Mouse (Mus musculus): ENCODE results near the gene Rab23.

The Rab23 gene

GRCm38 (mm10) chr1:33719733-33720225 lies at the start of gene Rab23:
TSS of gene Rab23 (plus strand) at chr1:33719887.
- DNase-seq (ENCODE audit: low spot score): peak; percentile 58

DNA sequence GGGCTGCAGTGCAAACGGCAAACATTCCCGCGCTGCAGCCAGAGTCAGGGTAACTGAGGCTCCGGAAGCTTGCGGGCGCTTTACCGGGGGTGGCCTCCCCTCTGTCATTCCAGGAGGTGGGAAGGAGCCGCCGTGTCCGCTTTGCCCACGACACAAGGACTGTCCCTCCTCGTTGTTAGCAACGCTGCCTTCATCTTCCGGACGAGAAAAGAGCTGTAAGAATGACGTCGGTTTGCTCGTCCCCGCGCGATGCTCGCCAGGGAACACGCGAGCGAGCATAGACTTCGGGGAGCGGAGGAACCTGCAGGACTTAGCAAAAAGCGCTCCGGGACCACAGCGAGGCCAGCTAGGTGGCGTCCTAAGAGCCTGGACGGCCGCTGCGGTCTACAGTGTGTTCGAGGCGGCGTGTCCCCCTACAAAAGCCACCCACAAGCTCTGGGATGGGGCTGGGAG lies 49.5 kb upstream of the Rab23 start:
- peak; percentile 7 for DNase-seq (ENCODE audit: low spot score)

DNA sequence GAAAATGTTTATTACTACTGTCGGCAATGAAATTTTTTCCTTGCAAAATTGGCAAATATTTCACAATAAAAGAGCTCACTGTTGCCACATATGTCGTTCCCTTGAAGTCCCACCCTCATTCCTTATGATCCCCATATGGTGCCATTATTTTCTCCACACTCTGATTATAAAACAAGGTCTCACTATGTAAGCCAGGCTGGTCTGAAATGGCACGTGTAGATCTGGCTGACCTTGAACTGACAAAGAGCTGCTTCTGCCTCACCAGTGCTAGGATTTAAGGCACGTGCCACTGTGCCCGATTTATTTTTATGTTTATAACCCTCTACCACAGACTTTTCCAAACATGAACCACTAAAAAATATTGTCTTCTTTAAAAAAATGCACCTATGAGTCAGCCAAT lies 48.2 kb upstream of the Rab23 start:
- DNase-seq (ENCODE audit: low spot score): no peak

- DNase-seq (ENCODE audit: low spot score): no peak
Measured at GRCm38 (mm10) chr1:33672083-33672482, 47.6 kb upstream of the Rab23 start.

GRCm38 (mm10) chr1:33672514-33672913 lies 47.2 kb upstream of the Rab23 start:
- DNase-seq (ENCODE audit: low spot score): no peak

DNA sequence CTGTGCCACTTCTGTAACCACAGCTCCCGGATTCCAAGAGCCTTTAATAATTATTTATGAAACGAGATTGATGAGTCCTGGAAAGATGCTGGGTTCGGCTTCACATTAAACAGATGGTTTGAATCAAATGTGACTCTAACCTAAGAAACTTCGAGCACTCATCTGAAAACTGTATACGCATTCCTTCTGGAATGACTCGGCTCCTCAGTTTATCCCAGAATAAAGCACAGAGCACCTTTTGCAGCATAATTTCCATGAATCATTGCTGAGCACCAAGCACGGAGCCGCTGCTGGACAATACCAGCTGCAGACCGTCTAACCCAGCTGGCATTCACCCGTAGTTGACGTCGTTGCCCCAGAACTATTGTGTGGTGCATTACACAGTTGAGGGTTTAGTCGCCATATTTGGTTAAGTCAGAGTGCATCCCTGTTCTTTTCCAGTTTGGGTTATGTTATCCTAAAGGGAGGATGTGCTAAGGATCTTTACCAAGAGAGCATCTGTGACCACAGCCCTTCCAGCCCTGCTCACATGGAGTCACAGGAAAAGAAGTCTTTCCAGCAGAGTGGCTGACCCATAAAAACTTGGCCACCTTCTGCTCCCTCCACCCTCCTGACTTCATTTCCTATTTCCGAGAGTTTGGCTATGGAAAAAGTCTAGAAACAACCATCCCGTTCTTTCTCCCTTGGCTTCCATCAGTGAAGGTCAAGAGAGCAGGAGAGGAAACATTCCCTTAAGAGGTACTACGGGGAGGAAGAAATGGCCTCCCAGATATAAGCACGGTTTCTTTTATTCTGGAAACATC lies 46.3 kb upstream of the Rab23 start:
- DNase-seq (ENCODE audit: low spot score): no peak

DNA sequence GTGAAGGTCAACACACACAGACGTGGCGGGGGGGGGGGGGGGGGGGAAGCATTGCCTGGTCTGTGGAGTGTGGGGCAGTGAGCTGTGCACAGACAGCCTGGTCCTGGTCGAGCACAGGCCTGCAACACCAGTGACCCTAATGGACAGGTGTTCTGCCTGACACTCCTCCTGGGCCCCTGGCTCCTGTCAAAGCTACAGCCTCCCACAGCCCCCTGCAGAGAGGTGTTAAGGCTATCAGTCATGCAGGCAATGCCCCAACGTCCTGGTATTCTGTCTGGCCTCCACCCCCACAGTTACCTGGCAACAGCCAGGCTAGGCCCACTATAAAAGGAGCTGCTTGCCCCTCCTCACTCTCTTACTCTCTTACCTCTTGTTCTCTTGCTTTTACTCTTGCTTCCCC lies 39.3 kb upstream of the Rab23 start:
- no peak for DNase-seq (ENCODE audit: low spot score)

GRCm38 (mm10) chr1:33680890-33681289 lies 38.8 kb upstream of the Rab23 start:
- no peak for DNase-seq (ENCODE audit: low spot score)

- DNase-seq (ENCODE audit: low spot score): no peak
Measured at GRCm38 (mm10) chr1:33684459-33684858, 35.2 kb upstream of the Rab23 start.

DNA sequence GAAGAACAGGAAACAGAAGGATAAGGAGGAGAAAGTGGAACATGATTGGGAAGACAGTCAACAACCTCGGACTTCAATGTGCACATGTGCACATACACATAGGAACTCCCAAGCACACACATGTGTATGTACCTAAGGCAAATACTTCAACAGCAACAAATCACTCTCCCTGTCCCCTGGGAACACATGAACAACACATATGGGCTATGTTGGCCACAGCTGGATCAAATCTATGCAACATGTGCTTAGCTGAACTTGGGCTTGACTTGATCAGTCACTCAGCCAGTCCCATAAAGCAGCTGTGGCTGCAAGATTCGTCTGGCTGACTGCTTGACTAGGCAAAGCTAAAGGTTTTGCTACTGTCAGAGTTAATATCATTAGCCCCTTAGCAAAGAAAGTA lies 30.9 kb upstream of the Rab23 start:
- no peak for DNase-seq (ENCODE audit: low spot score)

- no peak for DNase-seq (ENCODE audit: low spot score)
Measured at GRCm38 (mm10) chr1:33689446-33690086, 30.1 kb upstream of the Rab23 start.

GRCm38 (mm10) chr1:33690087-33690448 lies 29.6 kb upstream of the Rab23 start:
- DNase-seq (ENCODE audit: low spot score): no peak

- DNase-seq (ENCODE audit: low spot score): no peak
Measured at GRCm38 (mm10) chr1:33693893-33694292, 25.8 kb upstream of the Rab23 start.

- DNase-seq (ENCODE audit: low spot score): no peak
Measured at GRCm38 (mm10) chr1:33696016-33696415, 23.7 kb upstream of the Rab23 start.

GRCm38 (mm10) chr1:33701244-33701643 lies 18.4 kb upstream of the Rab23 start:
- no peak for DNase-seq (ENCODE audit: low spot score)

- no peak for DNase-seq (ENCODE audit: low spot score)
Measured at GRCm38 (mm10) chr1:33709615-33710014, 10.1 kb upstream of the Rab23 start.

DNA sequence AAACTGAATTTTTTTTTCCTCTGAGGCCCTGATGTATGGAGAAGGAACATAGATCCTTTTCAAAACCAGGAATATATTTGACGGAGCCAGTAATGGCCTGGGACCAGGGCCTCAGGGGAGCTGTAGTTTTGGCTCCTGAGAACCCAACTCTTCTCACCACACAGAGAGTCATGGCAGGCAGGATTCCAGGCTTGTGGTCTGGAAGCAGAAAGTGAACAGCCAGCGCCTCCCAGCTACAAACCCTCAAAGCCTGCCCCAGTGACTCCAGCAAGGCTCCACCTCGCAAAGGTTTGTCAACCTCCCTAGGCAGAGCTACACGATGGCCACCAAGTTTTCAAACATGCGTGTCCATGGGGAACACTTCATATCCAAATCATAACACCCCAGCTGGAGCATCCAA lies 7.7 kb upstream of the Rab23 start:
- DNase-seq (ENCODE audit: low spot score): no peak

DNA sequence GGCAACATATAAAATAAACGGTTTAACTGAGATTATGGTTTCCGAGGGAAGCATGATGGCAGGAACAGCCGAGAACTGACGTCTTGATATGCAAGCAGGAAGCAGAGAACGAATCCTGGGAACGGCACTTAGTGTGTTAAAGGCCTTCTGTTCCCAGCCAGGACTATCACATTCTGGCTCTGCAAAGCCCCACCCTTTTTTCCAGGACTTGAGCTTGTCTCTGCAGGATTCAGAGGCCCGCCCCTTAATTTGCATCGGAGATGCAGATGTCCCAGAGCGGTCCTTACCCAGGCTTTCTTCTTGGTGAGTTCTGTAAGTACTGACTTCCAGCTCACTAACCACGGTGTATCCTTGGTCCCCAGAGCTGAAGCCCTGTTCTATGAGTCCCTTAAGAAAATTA lies 4.9 kb upstream of the Rab23 start:
- no peak for DNase-seq (ENCODE audit: low spot score)

DNA sequence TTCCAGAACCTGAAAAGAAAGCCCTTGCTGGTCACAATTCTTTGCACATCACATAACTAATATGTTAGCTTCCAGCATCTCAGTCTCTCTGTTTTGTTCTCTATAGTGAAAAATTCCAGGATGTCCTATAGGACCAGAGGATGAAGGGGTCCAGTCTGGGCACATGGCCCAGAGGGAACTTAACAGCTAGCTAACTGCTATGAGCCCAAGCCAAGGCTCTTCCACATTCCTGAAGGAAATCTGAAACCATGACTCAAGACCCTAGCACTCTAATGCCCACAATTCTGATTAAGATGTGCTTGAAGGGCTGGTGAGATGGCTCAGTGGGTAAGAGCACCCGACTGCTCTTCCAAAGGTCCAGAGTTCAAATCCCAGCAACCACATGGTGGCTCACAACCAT lies 2.1 kb upstream of the Rab23 start:
- no peak for DNase-seq (ENCODE audit: low spot score)

- DNase-seq (ENCODE audit: low spot score): no peak
Measured at GRCm38 (mm10) chr1:33720231-33720630, 544 bp downstream of the Rab23 start.

DNA sequence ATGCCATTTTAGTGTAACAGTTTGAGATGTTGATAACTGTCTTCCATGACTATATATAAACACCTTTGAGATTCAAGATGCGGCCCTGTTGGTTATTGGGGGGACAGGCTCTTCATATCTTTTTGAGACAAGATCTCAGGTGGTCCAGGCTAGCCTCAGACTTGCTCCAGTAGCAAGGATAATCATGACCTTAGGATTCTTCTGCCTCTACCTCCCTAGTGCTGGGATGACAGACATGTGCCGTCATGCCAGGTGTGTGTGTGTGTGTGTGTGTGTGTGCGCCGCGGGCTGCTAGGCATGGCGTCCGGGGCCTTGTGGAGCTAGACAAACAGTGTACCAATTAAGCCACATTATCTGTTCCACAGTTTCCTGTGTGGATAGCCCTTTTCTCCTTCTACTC lies 1.3 kb downstream of the Rab23 start:
- DNase-seq (ENCODE audit: low spot score): no peak

DNA sequence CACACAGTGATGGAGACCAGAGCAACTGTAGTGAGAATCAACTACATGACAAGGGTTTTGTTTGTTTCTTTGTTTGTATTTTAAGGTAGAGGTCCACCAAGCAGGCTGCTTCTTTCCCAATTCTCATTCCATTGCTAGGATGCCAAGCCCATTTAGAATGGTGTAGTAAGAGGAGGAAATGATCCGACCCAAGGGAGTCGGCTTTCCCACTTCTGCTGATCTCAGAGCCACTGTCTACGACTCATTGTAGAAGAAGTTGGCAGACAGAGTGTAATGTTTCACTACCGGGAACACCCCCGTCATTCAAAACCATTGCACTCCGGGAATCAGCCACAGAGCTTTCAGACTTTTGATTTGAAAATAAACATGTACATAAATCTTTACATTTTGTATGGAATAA lies 4.8 kb downstream of the Rab23 start:
- no peak for DNase-seq (ENCODE audit: low spot score)

GRCm38 (mm10) chr1:33725086-33725485 lies 5.4 kb downstream of the Rab23 start:
- DNase-seq (ENCODE audit: low spot score): no peak

- no peak for DNase-seq (ENCODE audit: low spot score)
Measured at GRCm38 (mm10) chr1:33733044-33733443, 13.4 kb downstream of the Rab23 start.

All from ovary, postnatal 10 days (tissue).